Mouse (Mus musculus) lung, embryonic 15.5 days (tissue): ENCODE measurements around the gene Vim. TPM values are rescaled to one million over a fixed set of nuclear protein-coding genes. Genes with fewer than 3 reads are reported as not detected.

Experiments
- ATAC-seq: fragments of 200-750 bp; cut with Nextera tagmentation; 2 replicates; pipeline ENCODE4 v1.8.0; 2017; ENCODE audit warnings: moderate number of reproducible peaks, borderline replicate concordance; ENCODE audit not compliant: low FRiP score, low TSS enrichment; ENCODE audit errors: extremely low read depth
- H3K27ac ChIP-seq: fragments of 300-500 bp; sonication (generic); 2 replicates; pipeline ENCODE4 v1.5.1; 2015; ENCODE audit warnings: moderate library complexity, mild to moderate bottlenecking, inconsistent platforms
- H3K27me3 ChIP-seq: fragments of 300-500 bp; sonication (generic); 2 replicates; pipeline ENCODE4 v1.6.1; 2015; ENCODE audit warnings: inconsistent platforms
- H3K36me3 ChIP-seq: fragments of 300-500 bp; sonication (generic); 2 replicates; pipeline ENCODE4 v1.6.1; 2015; ENCODE audit warnings: inconsistent platforms
- H3K4me1 ChIP-seq: fragments of 300-500 bp; sonication (generic); 2 replicates; pipeline ENCODE4 v1.6.1; 2015; ENCODE audit warnings: inconsistent platforms
- H3K4me2 ChIP-seq: fragments of 300-500 bp; sonication (generic); 2 replicates; pipeline ENCODE4 v1.6.1; 2015; ENCODE audit warnings: inconsistent platforms, mild to moderate bottlenecking, moderate library complexity
- H3K4me3 ChIP-seq: fragments of 300-500 bp; sonication (generic); 2 replicates; pipeline ENCODE4 v1.5.1; 2015; ENCODE audit warnings: mild to moderate bottlenecking, inconsistent platforms
- H3K9ac ChIP-seq: fragments of 300-500 bp; sonication (generic); 2 replicates; pipeline ENCODE4 v1.6.1; 2015; ENCODE audit warnings: inconsistent platforms
- H3K9me3 ChIP-seq: fragments of 300-500 bp; sonication (generic); 2 replicates; pipeline ENCODE4 v1.6.1; 2016; ENCODE audit warnings: inconsistent platforms
- WGBS: fragments of 180-500 bp; shearing (Covaris S2); methylation state at CpG from one replicate; pipeline ENCODE4 v1.1.7; 2015; 5-methylcytosine and 5-hydroxymethylcytosine counted together
- polyA plus RNA-seq: library from polyadenylated mRNA; unstranded; fragments of >200 nt; fragmentation: Nextera tagmentation; extraction: Ambion mirVana; gene quantifications from 2 replicates; pipeline ENCODE4 v1.2.1, GENCODE M21; 2015

Vim gene
- 856 and 870 TPM in 2 replicates for polyA plus RNA-seq

GRCm38 (mm10) chr2:13573408-13574065, at the start of gene Vim:
TSS of gene Vim (plus strand) at chr2:13573927.
- Histone ChIP-seq H3K9ac (peak within 1 kb of the TSS; percentile 78), H3K4me1 (peaks cover 21% of the 10 kb centered on the region), H3K36me3 (peaks cover 13% of the 10 kb centered on the region), H3K9me3 (no peaks in the 10 kb centered on the region), H3K27ac (peak within 1 kb of the TSS; percentile 99), H3K4me3 (peak within 1 kb of the TSS; percentile 86), H3K27me3 (no peaks in the 10 kb centered on the region), H3K4me2 (peak within 1 kb of the TSS; percentile 81)
- under 1% methylated on average over 26 of the region's 26 CpGs for WGBS
- peak; percentile 95 for ATAC-seq

GRCm38 (mm10) chr2:13526205-13526604, 47.5 kb upstream of the Vim start:
- no peaks in the 10 kb centered on the region for H3K9me3 ChIP-seq
- WGBS = 82% methylated on average over 2 of the region's 2 CpGs
- H3K27ac ChIP-seq = no peak overlapping the region
- no peaks in the 10 kb centered on the region for H3K27me3 ChIP-seq
- no peak overlapping the region for H3K4me2 ChIP-seq
- ATAC-seq = no peak
- H3K9ac ChIP-seq = no peak overlapping the region
- no peaks in the 10 kb centered on the region for H3K4me1 ChIP-seq
- H3K36me3 ChIP-seq = no peaks in the 10 kb centered on the region
- no peak overlapping the region for H3K4me3 ChIP-seq

- no peaks in the 10 kb centered on the region for H3K36me3 ChIP-seq
- H3K27ac ChIP-seq = no peak overlapping the region
- H3K27me3 ChIP-seq = no peaks in the 10 kb centered on the region
- no peak for ATAC-seq
- 69% methylated on average over 2 of the region's 2 CpGs for whole genome bisulfite sequencing
- no peaks in the 10 kb centered on the region for H3K4me1 ChIP-seq
- H3K9ac ChIP-seq = no peak overlapping the region
- H3K4me3 ChIP-seq = no peak overlapping the region
- no peak overlapping the region for H3K4me2 ChIP-seq
- H3K9me3 ChIP-seq = no peaks in the 10 kb centered on the region
Observed at GRCm38 (mm10) chr2:13527125-13527524, 46.6 kb upstream of the Vim start.

GRCm38 (mm10) chr2:13527531-13527930, 46.2 kb upstream of the Vim start:
- no peak for ATAC-seq
- H3K9ac ChIP-seq = no peak overlapping the region
- H3K9me3 ChIP-seq = no peaks in the 10 kb centered on the region
- no peaks in the 10 kb centered on the region for H3K27me3 ChIP-seq
- H3K4me3 ChIP-seq = no peak overlapping the region
- 52% methylated on average over 4 of the region's 4 CpGs for WGBS
- no peak overlapping the region for H3K4me2 ChIP-seq
- no peaks in the 10 kb centered on the region for H3K4me1 ChIP-seq
- no peak overlapping the region for H3K27ac ChIP-seq
- H3K36me3 ChIP-seq = no peaks in the 10 kb centered on the region

GRCm38 (mm10) chr2:13529253-13529933, 44.3 kb upstream of the Vim start:
- Histone ChIP-seq H3K27me3 (no peaks in the 10 kb centered on the region), H3K4me2 (no peak overlapping the region), H3K4me1 (no peaks in the 10 kb centered on the region), H3K27ac (no peak overlapping the region), H3K4me3 (no peak overlapping the region), H3K9me3 (no peaks in the 10 kb centered on the region), H3K36me3 (no peaks in the 10 kb centered on the region), H3K9ac (no peak overlapping the region)
- ATAC-seq = no peak
- 83% methylated on average over 3 of the region's 3 CpGs for WGBS

GRCm38 (mm10) chr2:13530639-13531038, 43.1 kb upstream of the Vim start:
- Histone ChIP-seq H3K4me2 (no peak overlapping the region), H3K4me1 (no peaks in the 10 kb centered on the region), H3K9me3 (no peaks in the 10 kb centered on the region), H3K36me3 (no peaks in the 10 kb centered on the region), H3K4me3 (no peak overlapping the region), H3K9ac (no peak overlapping the region), H3K27ac (no peak overlapping the region), H3K27me3 (no peaks in the 10 kb centered on the region)
- ATAC-seq = no peak
- 51% methylated on average over 6 of the region's 6 CpGs for whole genome bisulfite sequencing

GRCm38 (mm10) chr2:13536747-13537146, 37.0 kb upstream of the Vim start:
- ATAC-seq = no peak
- H3K9me3 ChIP-seq = no peaks in the 10 kb centered on the region

GRCm38 (mm10) chr2:13537733-13538132, 36.0 kb upstream of the Vim start:
- WGBS = 23% methylated on average over 2 of the region's 2 CpGs
- ATAC-seq = no peak
- peaks cover 9% of the 10 kb centered on the region for H3K4me1 ChIP-seq
- no peak overlapping the region for H3K4me3 ChIP-seq
- no peaks in the 10 kb centered on the region for H3K27me3 ChIP-seq
- no peak overlapping the region for H3K4me2 ChIP-seq
- no peaks in the 10 kb centered on the region for H3K9me3 ChIP-seq
- no peak overlapping the region for H3K27ac ChIP-seq
- no peak overlapping the region for H3K9ac ChIP-seq
- H3K36me3 ChIP-seq = no peaks in the 10 kb centered on the region

More at GRCm38 (mm10) chr2:13536747-13537146, 37.0 kb upstream of the Vim start:
- no peaks in the 10 kb centered on the region for H3K36me3 ChIP-seq
- H3K27me3 ChIP-seq = no peaks in the 10 kb centered on the region
- H3K4me1 ChIP-seq = peaks cover 9% of the 10 kb centered on the region
- no peak overlapping the region for H3K9ac ChIP-seq
- no peak overlapping the region for H3K4me2 ChIP-seq
- no peak overlapping the region for H3K27ac ChIP-seq
- no peak overlapping the region for H3K4me3 ChIP-seq

- WGBS = 74% methylated on average over 2 of the region's 2 CpGs
- no peaks in the 10 kb centered on the region for H3K27me3 ChIP-seq
Observed at GRCm38 (mm10) chr2:13538258-13538657, 35.5 kb upstream of the Vim start.

GRCm38 (mm10) chr2:13538704-13539377, 34.9 kb upstream of the Vim start:
- peaks cover 9% of the 10 kb centered on the region for H3K4me1 ChIP-seq
- H3K27me3 ChIP-seq = no peaks in the 10 kb centered on the region
- no peak for ATAC-seq
- H3K36me3 ChIP-seq = no peaks in the 10 kb centered on the region
- WGBS = 50% methylated on average over 6 of the region's 6 CpGs
- H3K9ac ChIP-seq = no peak overlapping the region
- H3K27ac ChIP-seq = no peak overlapping the region
- no peak overlapping the region for H3K4me3 ChIP-seq
- no peaks in the 10 kb centered on the region for H3K9me3 ChIP-seq
- H3K4me2 ChIP-seq = no peak overlapping the region

More at GRCm38 (mm10) chr2:13538258-13538657, 35.5 kb upstream of the Vim start:
- Histone ChIP-seq H3K27ac (no peak overlapping the region), H3K9me3 (no peaks in the 10 kb centered on the region), H3K9ac (no peak overlapping the region), H3K4me1 (peaks cover 9% of the 10 kb centered on the region), H3K4me3 (no peak overlapping the region), H3K36me3 (no peaks in the 10 kb centered on the region), H3K4me2 (no peak overlapping the region)
- ATAC-seq = no peak

- H3K27ac ChIP-seq = no peak overlapping the region
- no peak overlapping the region for H3K4me2 ChIP-seq
- no peaks in the 10 kb centered on the region for H3K36me3 ChIP-seq
- WGBS = 91% methylated on average over 1 of the region's 1 CpGs
- peaks cover 12% of the 10 kb centered on the region for H3K4me1 ChIP-seq
- H3K9ac ChIP-seq = no peak overlapping the region
- H3K27me3 ChIP-seq = no peaks in the 10 kb centered on the region
- no peak for ATAC-seq
- H3K9me3 ChIP-seq = no peaks in the 10 kb centered on the region
- no peak overlapping the region for H3K4me3 ChIP-seq
Observed at GRCm38 (mm10) chr2:13539860-13540259, 33.9 kb upstream of the Vim start.
